Mouse (Mus musculus): ENCODE results near the gene Masp2.

DNA sequence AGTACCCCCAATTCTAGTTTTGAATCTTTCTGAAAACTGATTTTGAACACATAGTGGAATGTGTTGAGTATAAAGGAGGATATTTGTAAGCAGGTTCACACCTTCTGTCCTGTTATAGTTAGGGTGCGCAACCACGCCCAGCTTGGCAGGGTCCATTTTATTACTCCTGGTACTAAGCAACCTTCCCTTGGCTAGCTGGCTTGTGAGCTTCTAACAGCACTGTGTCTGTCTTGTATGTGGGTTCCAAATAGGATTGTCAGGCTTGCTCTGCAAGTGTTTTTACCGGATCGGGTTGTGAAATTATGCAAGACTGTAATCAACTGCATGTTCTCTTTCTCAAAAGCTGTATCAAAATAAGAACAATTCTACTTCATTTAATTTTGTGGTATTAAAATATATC is 20.1 kb downstream of the Masp2 start:
- TF ChIP-seq POLR2A (IDR thresholded peaks at IDR 0.05; ENCODE audit: borderline replicate concordance, insufficient read depth, low read length), result no peak
- no peak for TF ChIP-seq CTCF (IDR thresholded peaks at IDR 0.05; ENCODE audit: borderline replicate concordance, insufficient read depth, low read depth, low read length)
